Mouse (Mus musculus): ENCODE data around the gene Ago3. TPM values are rescaled to one million over a fixed set of nuclear protein-coding genes. Genes with fewer than 3 reads are reported as not detected.

Ago3 gene
- polyA plus RNA-seq, 1 experiment: 20.7 TPM

DNA sequence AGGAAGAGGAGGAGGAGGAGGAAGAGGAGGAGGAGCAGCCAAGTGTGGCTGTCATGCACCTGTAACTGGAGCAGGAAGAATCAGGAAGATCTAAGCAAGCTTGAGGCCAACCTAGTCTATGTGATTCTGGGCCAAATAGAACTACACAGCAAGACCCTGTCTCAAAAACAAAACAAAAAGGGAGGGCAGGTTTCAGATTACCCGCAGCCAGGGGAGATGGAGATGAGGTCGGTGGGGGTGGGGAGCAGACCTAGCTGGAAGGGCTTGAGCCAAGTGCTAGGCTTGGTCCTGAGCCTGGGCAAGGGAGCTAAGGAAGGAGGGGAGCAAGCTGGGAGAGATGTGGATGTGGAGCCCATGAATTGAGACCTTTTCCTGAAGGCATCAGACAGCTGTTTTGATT is 122.5 kb downstream of the Ago3 start:
- Histone ChIP-seq H3K36me3 (ENCODE audit: control insufficient read depth, insufficient read depth, low read length, poor library complexity, severe bottlenecking) (no peaks in the 10 kb centered on the region), H3K9me3 (replicated peaks; ENCODE audit: control insufficient read depth, insufficient read depth, low read length, poor library complexity, severe bottlenecking) (no peaks in the 10 kb centered on the region), H3K4me3 (ENCODE audit: low read depth, low read length) (no peak overlapping the region), H3K9ac (ENCODE audit: low read depth, poor library complexity, severe bottlenecking) (no peak overlapping the region), H3K4me1 (ENCODE audit: control insufficient read depth, insufficient read depth, low read length) (peaks cover 2% of the 10 kb centered on the region), H3K27ac (ENCODE audit: insufficient read depth, low read length) (no peak overlapping the region), H3K27me3 (ENCODE audit: control insufficient read depth, insufficient read depth, low read length, poor library complexity, severe bottlenecking) (no peaks in the 10 kb centered on the region)
- TF ChIP-seq EP300 (IDR thresholded peaks at IDR 0.05; ENCODE audit: insufficient read depth, low read depth, low read length): no peak
- no peak for TF ChIP-seq POLR2A (IDR thresholded peaks at IDR 0.05; ENCODE audit: insufficient read depth, low read length)
- TF ChIP-seq CTCF (IDR thresholded peaks at IDR 0.05; ENCODE audit: low read depth, low read length): no peak

GRCm38 (mm10) chr4:126306058-126306457 is 123.3 kb downstream of the Ago3 start:
- Histone ChIP-seq H3K4me3 (ENCODE audit: low read depth, low read length) (no peak overlapping the region), H3K36me3 (ENCODE audit: control insufficient read depth, insufficient read depth, low read length, poor library complexity, severe bottlenecking) (no peaks in the 10 kb centered on the region), H3K9ac (ENCODE audit: low read depth, poor library complexity, severe bottlenecking) (no peak overlapping the region), H3K4me1 (ENCODE audit: control insufficient read depth, insufficient read depth, low read length) (peaks cover 2% of the 10 kb centered on the region), H3K27ac (ENCODE audit: insufficient read depth, low read length) (no peak overlapping the region), H3K9me3 (replicated peaks; ENCODE audit: control insufficient read depth, insufficient read depth, low read length, poor library complexity, severe bottlenecking) (no peaks in the 10 kb centered on the region), H3K27me3 (ENCODE audit: control insufficient read depth, insufficient read depth, low read length, poor library complexity, severe bottlenecking) (peaks cover 4% of the 10 kb centered on the region; the same call in 1 of the 2 replicates)
- TF ChIP-seq CTCF (IDR thresholded peaks at IDR 0.05; ENCODE audit: low read depth, low read length) (peak; percentile 25), EP300 (IDR thresholded peaks at IDR 0.05; ENCODE audit: insufficient read depth, low read depth, low read length) (no peak), POLR2A (IDR thresholded peaks at IDR 0.05; ENCODE audit: insufficient read depth, low read length) (no peak)

GRCm38 (mm10) chr4:126305428-126305827 is 123.9 kb downstream of the Ago3 start:
- Histone ChIP-seq H3K9ac (ENCODE audit: low read depth, poor library complexity, severe bottlenecking) (no peak overlapping the region), H3K27ac (ENCODE audit: insufficient read depth, low read length) (no peak overlapping the region), H3K9me3 (replicated peaks; ENCODE audit: control insufficient read depth, insufficient read depth, low read length, poor library complexity, severe bottlenecking) (no peaks in the 10 kb centered on the region), H3K4me3 (ENCODE audit: low read depth, low read length) (no peak overlapping the region), H3K4me1 (ENCODE audit: control insufficient read depth, insufficient read depth, low read length) (peaks cover 6% of the 10 kb centered on the region), H3K27me3 (ENCODE audit: control insufficient read depth, insufficient read depth, low read length, poor library complexity, severe bottlenecking) (peaks cover 4% of the 10 kb centered on the region; the same call in 1 of the 2 replicates), H3K36me3 (ENCODE audit: control insufficient read depth, insufficient read depth, low read length, poor library complexity, severe bottlenecking) (no peaks in the 10 kb centered on the region)
- TF ChIP-seq EP300 (IDR thresholded peaks at IDR 0.05; ENCODE audit: insufficient read depth, low read depth, low read length) (no peak), POLR2A (IDR thresholded peaks at IDR 0.05; ENCODE audit: insufficient read depth, low read length) (no peak), CTCF (IDR thresholded peaks at IDR 0.05; ENCODE audit: low read depth, low read length) (no peak)

DNA sequence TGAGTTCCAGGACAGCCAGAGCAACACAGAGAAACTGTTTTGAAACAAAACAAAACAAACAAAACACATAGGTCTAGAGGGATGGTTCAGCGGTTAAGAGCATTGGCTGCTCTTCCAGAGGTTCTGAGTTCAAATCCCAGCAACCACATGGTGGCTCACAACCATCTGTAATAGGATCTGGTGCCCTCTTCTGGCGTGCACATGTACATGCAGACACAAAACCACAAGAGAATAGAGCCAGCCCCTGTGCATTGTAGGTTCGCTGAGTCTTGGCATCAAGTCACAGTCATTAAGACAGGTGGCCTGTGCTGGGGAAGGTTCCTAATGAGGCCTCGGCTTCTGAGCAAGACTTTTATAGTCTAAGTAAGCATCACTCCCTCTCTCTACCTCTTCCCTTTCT is 125.5 kb downstream of the Ago3 start:
- Histone ChIP-seq H3K36me3 (ENCODE audit: control insufficient read depth, insufficient read depth, low read length, poor library complexity, severe bottlenecking) (no peaks in the 10 kb centered on the region), H3K4me3 (ENCODE audit: low read depth, low read length) (no peak overlapping the region), H3K9me3 (replicated peaks; ENCODE audit: control insufficient read depth, insufficient read depth, low read length, poor library complexity, severe bottlenecking) (no peaks in the 10 kb centered on the region), H3K27me3 (ENCODE audit: control insufficient read depth, insufficient read depth, low read length, poor library complexity, severe bottlenecking) (peaks cover 4% of the 10 kb centered on the region; the same call in 1 of the 2 replicates), H3K27ac (ENCODE audit: insufficient read depth, low read length) (no peak overlapping the region), H3K4me1 (ENCODE audit: control insufficient read depth, insufficient read depth, low read length) (peaks cover 6% of the 10 kb centered on the region), H3K9ac (ENCODE audit: low read depth, poor library complexity, severe bottlenecking) (no peak overlapping the region)
- TF ChIP-seq EP300 (IDR thresholded peaks at IDR 0.05; ENCODE audit: insufficient read depth, low read depth, low read length): no peak
- peak; percentile 48 for TF ChIP-seq CTCF (IDR thresholded peaks at IDR 0.05; ENCODE audit: low read depth, low read length)

DNA sequence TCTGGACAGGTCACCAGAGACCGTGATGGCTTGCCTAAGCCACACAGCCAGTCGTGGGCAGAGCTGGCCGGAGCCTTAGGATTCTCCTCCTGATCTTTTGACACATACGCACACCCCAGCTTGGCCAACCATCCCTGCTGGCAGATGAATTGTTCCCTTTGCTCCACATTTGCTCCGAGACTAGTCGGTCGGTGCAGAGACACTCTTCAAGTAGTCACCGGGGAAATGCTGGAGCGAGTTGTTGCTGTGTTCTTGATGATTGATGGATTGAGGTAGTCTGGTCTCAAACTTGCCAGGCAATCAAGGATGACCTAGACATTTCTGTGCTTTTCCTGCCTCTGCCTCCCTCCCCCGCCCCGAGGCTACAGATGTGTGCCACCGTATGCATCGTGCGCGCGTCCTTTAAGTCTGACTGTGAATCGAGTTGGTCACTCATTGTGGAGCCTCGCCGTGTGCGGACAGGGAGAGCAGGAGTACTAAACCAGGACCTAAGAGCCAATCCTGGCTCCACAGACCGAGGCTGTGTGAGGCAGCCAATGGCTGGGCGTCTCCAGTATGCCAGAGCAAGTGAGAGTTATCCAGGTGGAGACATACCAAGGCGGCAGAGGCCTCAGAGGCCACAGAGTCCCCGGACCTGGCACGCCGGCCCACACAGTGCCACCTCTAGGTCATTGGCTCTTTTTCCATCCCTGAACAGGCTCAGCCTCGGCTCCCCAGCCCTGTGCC is 127.6 kb downstream of the Ago3 start:
- Histone ChIP-seq H3K27me3 (ENCODE audit: control insufficient read depth, insufficient read depth, low read length, poor library complexity, severe bottlenecking) (peaks cover 4% of the 10 kb centered on the region; the same call in 1 of the 2 replicates), H3K27ac (ENCODE audit: insufficient read depth, low read length) (no peak overlapping the region), H3K9me3 (replicated peaks; ENCODE audit: control insufficient read depth, insufficient read depth, low read length, poor library complexity, severe bottlenecking) (no peaks in the 10 kb centered on the region), H3K36me3 (ENCODE audit: control insufficient read depth, insufficient read depth, low read length, poor library complexity, severe bottlenecking) (no peaks in the 10 kb centered on the region), H3K9ac (ENCODE audit: low read depth, poor library complexity, severe bottlenecking) (peak overlapping the region; percentile 5; the same call in 1 of the 2 replicates), H3K4me3 (ENCODE audit: low read depth, low read length) (peak overlapping the region; percentile 54), H3K4me1 (ENCODE audit: control insufficient read depth, insufficient read depth, low read length) (peaks cover 6% of the 10 kb centered on the region)
- TF ChIP-seq EP300 (IDR thresholded peaks at IDR 0.05; ENCODE audit: insufficient read depth, low read depth, low read length): no peak
- no peak for TF ChIP-seq POLR2A (IDR thresholded peaks at IDR 0.05; ENCODE audit: insufficient read depth, low read length)
- no peak for TF ChIP-seq CTCF (IDR thresholded peaks at IDR 0.05; ENCODE audit: low read depth, low read length)

- peak overlapping the region; percentile 54 for H3K4me3 ChIP-seq (ENCODE audit: low read depth, low read length)
- TF ChIP-seq CTCF (IDR thresholded peaks at IDR 0.05; ENCODE audit: low read depth, low read length): no peak
- no peak for TF ChIP-seq EP300 (IDR thresholded peaks at IDR 0.05; ENCODE audit: insufficient read depth, low read depth, low read length)
- TF ChIP-seq POLR2A (IDR thresholded peaks at IDR 0.05; ENCODE audit: insufficient read depth, low read length): no peak
- H3K27me3 ChIP-seq (ENCODE audit: control insufficient read depth, insufficient read depth, low read length, poor library complexity, severe bottlenecking): peaks cover 4% of the 10 kb centered on the region; the same call in 1 of the 2 replicates
- H3K9ac ChIP-seq (ENCODE audit: low read depth, poor library complexity, severe bottlenecking): peak overlapping the region; percentile 5; the same call in 1 of the 2 replicates
- H3K27ac ChIP-seq (ENCODE audit: insufficient read depth, low read length): no peak overlapping the region
- no peaks in the 10 kb centered on the region for H3K36me3 ChIP-seq (ENCODE audit: control insufficient read depth, insufficient read depth, low read length, poor library complexity, severe bottlenecking)
- H3K4me1 ChIP-seq (ENCODE audit: control insufficient read depth, insufficient read depth, low read length): peaks cover 6% of the 10 kb centered on the region
- no peaks in the 10 kb centered on the region for H3K9me3 ChIP-seq (replicated peaks; ENCODE audit: control insufficient read depth, insufficient read depth, low read length, poor library complexity, severe bottlenecking)
These were observed 128.3 kb downstream of the Ago3 start for GRCm38 (mm10) chr4:126300916-126301583.
